Mouse (Mus musculus) heart, postnatal 14 days (tissue): ENCODE results near the gene Gimap7. TPM values are rescaled to one million over a fixed set of nuclear protein-coding genes. Genes with fewer than 3 reads are reported as not detected.

Experiments used
- DNase-seq, 2 experiments: peaks; one replicate each; pipeline ENCODE4 v3.0.0; 2021 to 2022
- intact Hi-C: fragments of 180-260 bp; cut with DNase I; formaldehyde crosslinking; loops from one replicate; pipeline ENCODE4 v1.15.1; 2025
- total RNA-seq, 2 experiments: library from RNA; stranded (reverse); gene quantifications; 2 replicates each; pipeline ENCODE4 v1.2.3; 2021

Gene Gimap7
- total RNA-seq, 2 experiments from 2014 or later: 0.22 to 0.24 TPM

DNA sequence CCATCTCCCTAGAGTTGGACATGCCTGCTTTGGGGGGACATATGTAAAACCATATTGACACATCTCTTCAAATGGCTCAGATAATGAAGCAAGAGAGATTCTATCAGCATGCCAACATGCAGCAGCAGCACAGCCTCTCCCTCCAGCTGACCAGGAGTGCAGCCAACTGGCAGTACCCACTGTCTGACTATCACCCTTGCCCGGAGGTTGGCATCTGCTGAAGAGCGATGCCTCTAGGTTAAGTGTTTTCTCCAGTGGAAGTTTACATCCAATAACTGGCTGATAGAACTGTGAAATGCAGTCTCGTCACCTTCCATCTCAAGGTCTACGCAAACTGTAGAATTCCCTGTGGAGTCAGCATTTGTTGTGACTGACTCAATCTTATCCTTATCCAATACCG is 19.3 kb downstream of the Gimap7 start:
- intact Hi-C loops: no loop called here
- DNase-seq: peak; percentile 26 to 48

DNA sequence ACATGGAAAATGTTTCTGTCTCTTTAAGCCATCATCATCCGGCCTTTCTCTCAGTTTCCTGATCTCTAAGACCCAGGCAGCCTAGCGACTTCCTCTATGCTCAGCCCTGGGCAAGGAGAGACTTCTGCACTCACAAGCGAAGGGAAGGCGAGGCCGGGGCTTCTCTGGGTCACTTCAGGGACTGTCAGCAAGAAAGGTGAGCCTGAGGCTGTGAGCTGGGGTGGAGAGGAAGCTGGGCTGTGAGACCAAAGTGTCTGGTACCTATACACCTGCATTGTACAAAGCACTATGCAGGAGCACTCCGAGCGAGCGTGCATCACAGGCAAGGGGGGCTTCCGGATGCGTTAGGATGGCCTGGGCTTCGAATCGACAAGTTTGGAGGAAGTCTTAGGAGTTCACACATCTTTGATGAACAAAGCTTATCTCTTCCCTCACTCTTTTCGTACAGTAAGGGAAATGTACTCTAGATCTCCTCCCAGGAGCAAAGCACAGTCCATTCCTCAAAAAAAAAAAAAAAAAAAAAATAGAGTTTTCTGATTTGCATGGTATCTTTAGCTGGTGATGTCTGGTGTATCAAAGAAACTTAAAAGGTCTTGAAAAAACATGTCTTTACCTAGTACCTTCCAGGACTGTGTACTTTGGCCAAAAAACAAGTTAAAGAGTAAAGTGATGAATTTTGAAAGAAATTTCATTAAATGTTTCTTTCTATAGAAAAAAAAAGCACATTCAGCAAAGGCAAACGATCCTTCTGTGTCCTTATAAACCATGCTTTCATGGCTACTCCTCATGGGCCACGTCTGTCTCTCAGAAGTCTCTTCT is 20.7 kb downstream of the Gimap7 start, which contains the start of gene Gimap1:
TSS of gene Gimap1 (plus strand) at position 94 of the 819 bp plus-strand sequence.
- intact Hi-C loops: no loop called here
- DNase-seq: peak; percentile 52

DNA sequence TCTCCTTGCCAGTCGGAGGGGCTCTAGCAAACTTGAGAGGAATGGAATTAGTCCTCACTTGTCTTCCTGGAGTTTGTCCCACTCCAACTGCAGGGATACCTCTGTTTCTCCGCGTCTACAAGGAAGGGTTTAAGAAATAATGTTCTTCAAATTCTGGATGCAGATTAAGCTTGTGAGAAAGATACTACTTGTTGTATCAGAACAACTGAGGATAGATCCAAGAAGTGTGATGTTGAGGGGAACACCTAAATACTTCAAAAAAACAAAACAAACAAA is 21.3 kb downstream of the Gimap7 start:
- intact Hi-C loops: loop anchor here (2.0 to 10.0 kb wide), 2 partner anchors 35 to 295 kb away; partner anchors contain the start of genes Sspo and Zfp467
- no peak for DNase-seq

- no peak for DNase-seq
- intact Hi-C loops: loop anchor here (2.0 to 10.0 kb wide), 2 partner anchors 36 to 296 kb away; partner anchors contain the start of genes Sspo and Zfp467
Measured at GRCm38 (mm10) chr6:48740501-48741169, 22.2 kb downstream of the Gimap7 start.

GRCm38 (mm10) chr6:48741273-48741672 is 22.9 kb downstream of the Gimap7 start:
- intact Hi-C loops: loop anchor here (2.0 to 10.0 kb wide), 2 partner anchors 36 to 296 kb away; partner anchors contain the start of genes Sspo and Zfp467

GRCm38 (mm10) chr6:48741711-48742206 is 23.3 kb downstream of the Gimap7 start:
- intact Hi-C loops: loop anchor here (2.0 to 10.0 kb wide), 2 partner anchors 37 to 297 kb away; partner anchors contain the start of genes Sspo and Zfp467
- no peak for DNase-seq

More at GRCm38 (mm10) chr6:48741273-48741672, 22.9 kb downstream of the Gimap7 start:
- DNase-seq: no peak

- intact Hi-C loops: loop anchor here (10.0 kb wide), 1 partner anchor 298 kb away; the partner anchor contains the start of genes Sspo and Zfp467
- no peak for DNase-seq
Measured at GRCm38 (mm10) chr6:48742422-48743351, 24.3 kb downstream of the Gimap7 start.

- no peak for DNase-seq
- intact Hi-C loops: loop anchor here (10.0 kb wide), 1 partner anchor 301 kb away; the partner anchor contains the start of genes Sspo and Zfp467
Measured at GRCm38 (mm10) chr6:48745490-48745889, 27.1 kb downstream of the Gimap7 start.

GRCm38 (mm10) chr6:48745959-48746889 is 27.8 kb downstream of the Gimap7 start, which contains the start of gene Gimap5:
Gene Gimap5, plus strand, starts transcription at chr6:48746197.
- intact Hi-C loops: loop anchor here (2.0 to 10.0 kb wide), 2 partner anchors 99 to 301 kb away; partner anchors contain the start of genes Gimap8, Sspo and Zfp467

DNA sequence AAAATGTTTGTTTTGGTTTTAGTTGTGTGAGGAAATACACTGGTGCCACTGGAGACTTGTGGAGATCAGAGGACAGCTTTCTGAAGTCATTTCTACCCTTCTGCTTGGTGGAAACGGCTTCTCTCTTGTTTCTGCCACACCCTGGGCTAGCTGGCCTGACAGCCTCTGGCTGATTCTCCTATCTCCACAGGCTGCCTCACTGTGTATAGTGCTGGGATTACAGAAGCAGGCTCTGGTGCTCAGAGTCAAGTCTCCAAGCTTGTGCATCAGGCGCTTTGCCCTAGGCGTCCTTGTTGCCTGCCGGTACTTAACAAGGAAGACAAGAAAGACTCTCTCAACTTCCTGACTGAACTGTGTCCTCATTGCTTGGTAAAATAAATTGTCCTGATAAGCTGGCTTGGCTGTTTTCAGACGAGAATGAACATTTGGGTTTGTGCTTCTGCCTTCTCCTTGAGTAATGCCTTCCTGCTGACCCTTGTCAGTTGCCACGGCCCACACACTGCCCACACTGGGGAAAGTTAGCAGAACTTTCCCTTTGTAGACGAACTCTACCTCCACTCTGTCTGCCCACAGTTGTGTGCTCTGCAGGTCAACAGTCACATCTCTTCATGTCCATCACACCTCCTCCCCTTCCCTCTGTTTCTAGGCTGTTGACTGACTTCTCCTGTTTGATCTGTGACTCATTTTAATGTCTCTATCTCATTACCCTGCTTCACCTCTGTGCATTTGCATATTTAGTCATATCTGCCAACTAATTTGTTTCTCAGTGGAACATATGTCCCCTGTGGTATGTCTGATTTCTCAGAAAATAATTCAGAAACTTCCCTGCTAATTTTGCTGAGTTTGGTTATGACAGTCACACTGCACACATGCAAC is 28.9 kb downstream of the Gimap7 start:
- intact Hi-C loops: loop anchor here (1.0 to 10.0 kb wide), 3 partner anchors 24 to 303 kb away; partner anchors contain the start of genes Gimap8, Sspo and Zfp467
- no peak for DNase-seq

More at GRCm38 (mm10) chr6:48745959-48746889, 27.8 kb downstream of the Gimap7 start, which contains the start of gene Gimap5:
- DNase-seq: peak; percentile 47 to 58

GRCm38 (mm10) chr6:48763567-48764270 is 45.3 kb downstream of the Gimap7 start:
- intact Hi-C loops: no loop called here
- DNase-seq: no peak

DNA sequence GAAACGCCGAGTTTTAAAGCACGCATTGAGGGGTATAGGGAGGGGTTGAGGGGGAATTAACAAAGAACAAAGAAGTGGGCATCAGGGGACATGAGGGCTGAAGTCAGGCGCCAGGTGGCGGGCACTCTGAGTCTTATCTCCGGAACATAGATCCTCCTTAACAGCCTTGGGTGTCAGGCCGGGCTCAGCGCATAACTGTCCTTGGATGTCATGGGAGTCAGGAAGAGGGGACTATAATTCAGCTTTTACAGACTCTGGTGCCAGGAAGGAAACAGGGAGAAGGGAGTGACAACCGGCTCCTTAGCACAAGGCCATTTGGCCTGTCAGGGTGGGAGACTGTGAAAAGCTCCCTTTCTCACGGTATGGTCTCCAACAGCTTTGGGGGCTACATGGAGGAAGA is 46.1 kb downstream of the Gimap7 start:
- intact Hi-C loops: no loop called here
- DNase-seq: no peak

DNA sequence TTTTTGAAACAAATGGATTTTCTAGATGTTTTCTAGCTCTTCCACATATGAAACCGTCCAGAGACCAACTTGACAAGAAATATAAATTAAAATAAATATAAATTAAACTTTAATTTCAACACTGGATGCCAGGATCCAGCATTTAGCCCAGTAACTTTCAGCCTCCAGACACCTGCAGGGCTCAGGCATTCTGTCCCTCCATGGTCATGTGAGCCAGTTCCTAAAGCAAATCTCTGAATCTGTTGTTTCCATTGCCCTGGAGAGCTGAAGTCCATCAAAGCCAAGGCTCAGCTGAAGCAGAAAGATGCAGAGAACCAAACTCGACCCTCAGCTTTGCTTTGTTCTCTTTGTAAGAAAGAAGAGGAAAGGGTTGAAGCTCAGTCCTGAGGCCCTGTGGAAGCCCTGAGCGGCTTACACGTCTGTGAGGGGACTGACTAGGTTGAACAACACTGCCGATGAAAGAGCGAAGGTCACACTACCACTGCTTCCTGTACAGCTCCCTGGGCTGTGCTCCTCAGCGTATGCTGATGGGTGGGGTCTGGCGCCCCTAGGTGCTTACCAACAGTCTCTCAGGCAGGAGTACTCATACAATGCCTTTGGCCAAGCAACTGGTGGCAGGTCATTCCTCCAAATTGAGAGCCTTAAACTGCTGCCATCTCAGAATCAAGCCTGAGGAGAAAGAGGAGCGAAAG is 49.9 kb downstream of the Gimap7 start:
- DNase-seq: no peak
- intact Hi-C loops: no loop called here

DNA sequence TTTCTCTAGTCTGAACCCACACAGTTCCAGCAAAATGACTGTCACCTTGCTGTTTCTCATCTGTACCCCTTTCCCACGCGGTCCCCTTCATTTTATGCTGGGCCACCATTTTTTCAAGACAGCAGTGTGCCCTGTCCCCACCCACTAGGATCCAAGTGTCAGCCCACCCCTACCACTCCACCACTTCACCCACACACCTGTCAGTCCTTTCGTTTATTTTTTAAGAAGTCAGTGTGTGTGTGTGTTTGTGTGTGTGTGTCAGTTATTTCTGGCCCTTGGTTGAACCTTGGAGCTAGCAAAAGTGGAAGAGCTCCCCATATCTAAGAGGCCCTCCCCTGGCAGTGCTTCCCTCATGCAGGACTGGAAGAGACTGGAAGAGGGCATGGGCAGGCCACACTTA is 50.5 kb downstream of the Gimap7 start:
- intact Hi-C loops: loop anchor here (1.0 kb wide), 1 partner anchor 19 kb away; no protein-coding TSS in a partner anchor
- no peak for DNase-seq

- intact Hi-C loops: loop anchor here (1.0 to 5.0 kb wide), 3 partner anchors 23 to 593 kb away; no protein-coding TSS in a partner anchor
- DNase-seq: no peak
Measured at GRCm38 (mm10) chr6:48770696-48771095, 52.3 kb downstream of the Gimap7 start, which contains the start of gene Gimap3. Gene Gimap3, minus strand, starts transcription at chr6:48770851.

GRCm38 (mm10) chr6:48772030-48772429 is 53.6 kb downstream of the Gimap7 start:
- intact Hi-C loops: loop anchor here (1.0 to 5.0 kb wide), 3 partner anchors 127 to 595 kb away; no protein-coding TSS in a partner anchor

More at GRCm38 (mm10) chr6:48772030-48772429, 53.6 kb downstream of the Gimap7 start:
- peak; percentile 85 to 90 for DNase-seq
